Mouse (Mus musculus): ENCODE data around the gene BC049762. TPM values are rescaled to one million over a fixed set of nuclear protein-coding genes. Genes with fewer than 3 reads are reported as not detected.

The BC049762 gene
- polyA plus RNA-seq, 1 experiment from 2014 or later: 0.64 TPM

DNA sequence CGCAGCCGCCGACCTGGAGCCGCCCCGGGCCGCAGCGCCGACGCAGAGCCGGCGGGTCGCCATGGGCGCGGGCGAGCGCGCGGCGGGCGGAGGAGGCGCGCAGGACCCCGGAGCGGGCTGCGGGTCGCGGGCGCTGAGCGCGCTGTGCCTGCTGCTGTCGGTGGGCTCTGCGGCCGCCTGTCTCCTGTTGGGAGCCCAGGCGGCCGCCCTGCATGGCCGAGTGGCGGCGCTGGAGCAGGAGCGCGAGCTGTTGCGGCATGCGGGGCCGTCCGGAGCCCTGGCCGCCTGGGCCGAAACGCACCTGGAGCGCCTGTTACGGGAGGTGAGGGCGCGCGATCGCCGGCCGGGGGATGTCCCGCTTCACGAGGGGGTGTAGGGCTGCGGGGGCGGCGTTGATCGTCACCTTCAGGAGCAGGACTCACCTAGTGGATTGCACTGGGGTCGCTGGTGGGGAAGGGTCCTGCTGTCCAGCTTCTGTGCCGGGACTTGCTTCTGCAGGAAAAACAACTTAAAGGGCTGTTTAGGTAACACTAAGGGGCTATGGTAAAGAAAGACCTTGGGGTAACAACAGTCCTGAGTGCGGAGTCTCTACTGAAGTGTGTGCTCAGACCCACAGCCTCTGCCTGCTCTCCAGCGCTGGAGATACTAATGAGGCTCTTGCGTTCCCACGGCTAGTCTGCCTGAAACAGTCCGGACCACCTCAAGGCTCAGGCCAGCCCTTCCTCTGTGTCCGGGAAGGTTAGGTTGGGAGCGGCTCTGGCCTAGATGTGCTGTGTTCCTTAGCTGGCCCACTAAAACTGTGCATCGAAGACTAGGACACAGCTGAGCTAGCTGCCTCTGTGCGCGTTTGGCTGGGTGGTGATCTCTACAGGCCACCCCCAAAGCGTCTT is 27.5 kb upstream of the BC049762 start:
- H3K9me3 ChIP-seq (ENCODE audit: control insufficient read depth, low read length): no peaks in the 10 kb centered on the region
- no peaks in the 10 kb centered on the region for H3K27me3 ChIP-seq (replicated peaks; ENCODE audit: control insufficient read depth, insufficient read depth, low read length)
- no peaks in the 10 kb centered on the region; the same call in 1 of the 2 replicates for H3K36me3 ChIP-seq (ENCODE audit: control insufficient read depth, insufficient read depth, low read length)
- WGBS: 2% methylated on average over 50 of the region's 74 CpGs
- peak overlapping the region; percentile 60 for H3K9ac ChIP-seq (ENCODE audit: low read length)
- peak overlapping the region; percentile 10; the same call in 1 of the 2 replicates for H3K27ac ChIP-seq (ENCODE audit: low read depth)
- H3K4me3 ChIP-seq (ENCODE audit: low read depth, low read length): peak overlapping the region; percentile 64
- DNase-seq (ENCODE audit: low spot score): peak; percentile 83
- peak; percentile 77 for ATAC-seq (replicated peaks; ENCODE audit: low FRiP score, low TSS enrichment, low read depth)
- H3K4me2 ChIP-seq (ENCODE audit: low read length): peak overlapping the region; percentile 70
- H3K4me1 ChIP-seq (replicated peaks; ENCODE audit: control insufficient read depth, insufficient read depth, low read length): peaks cover 2% of the 10 kb centered on the region; the same call in 1 of the 2 replicates

DNA sequence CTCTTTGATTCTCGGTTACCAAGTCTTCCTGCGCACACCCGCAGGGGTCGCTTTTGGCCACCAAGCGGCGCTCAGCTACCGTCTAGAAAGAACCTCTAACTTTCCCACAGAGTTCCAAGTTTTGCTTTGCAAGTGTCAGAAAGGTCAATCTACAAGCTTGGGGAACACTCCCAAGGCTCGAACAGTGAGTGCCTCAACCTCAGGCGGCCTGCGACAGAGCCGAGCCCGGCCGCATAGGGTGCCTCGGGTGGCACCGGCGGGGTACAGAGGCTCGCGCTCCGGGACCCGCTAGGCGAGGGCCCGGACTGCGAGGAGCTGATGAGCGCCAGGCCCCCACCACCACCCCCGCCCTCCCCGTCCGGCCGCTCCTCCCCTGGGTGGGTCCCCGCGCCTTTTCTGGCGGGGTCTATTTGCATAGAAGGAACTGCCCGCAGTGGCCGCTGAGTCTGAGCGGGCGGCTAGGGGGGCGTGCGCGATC is 26.8 kb upstream of the BC049762 start, which contains the start of gene Col23a1:
Gene Col23a1, plus strand, starts transcription at position 357 of the 478 bp plus-strand sequence.
- peaks cover 4% of the 10 kb centered on the region; the same call in 1 of the 2 replicates for H3K36me3 ChIP-seq (ENCODE audit: control insufficient read depth, insufficient read depth, low read length)
- no peaks in the 10 kb centered on the region for H3K9me3 ChIP-seq (ENCODE audit: control insufficient read depth, low read length)
- 0% methylated on average over 28 of the region's 38 CpGs for WGBS
- H3K27me3 ChIP-seq (replicated peaks; ENCODE audit: control insufficient read depth, insufficient read depth, low read length): no peaks in the 10 kb centered on the region
- DNase-seq (ENCODE audit: low spot score): peak; percentile 92
- peak within 1 kb of the TSS; percentile 60 for H3K9ac ChIP-seq (ENCODE audit: low read length)
- H3K27ac ChIP-seq (ENCODE audit: low read depth): peak within 1 kb of the TSS; percentile 39
- ATAC-seq (replicated peaks; ENCODE audit: low FRiP score, low TSS enrichment, low read depth): peak; percentile 89
- H3K4me1 ChIP-seq (replicated peaks; ENCODE audit: control insufficient read depth, insufficient read depth, low read length): peaks cover 2% of the 10 kb centered on the region; the same call in 1 of the 2 replicates
- H3K4me2 ChIP-seq (ENCODE audit: low read length): peak within 1 kb of the TSS; percentile 70
- H3K4me3 ChIP-seq (ENCODE audit: low read depth, low read length): peak within 1 kb of the TSS; percentile 64

DNA sequence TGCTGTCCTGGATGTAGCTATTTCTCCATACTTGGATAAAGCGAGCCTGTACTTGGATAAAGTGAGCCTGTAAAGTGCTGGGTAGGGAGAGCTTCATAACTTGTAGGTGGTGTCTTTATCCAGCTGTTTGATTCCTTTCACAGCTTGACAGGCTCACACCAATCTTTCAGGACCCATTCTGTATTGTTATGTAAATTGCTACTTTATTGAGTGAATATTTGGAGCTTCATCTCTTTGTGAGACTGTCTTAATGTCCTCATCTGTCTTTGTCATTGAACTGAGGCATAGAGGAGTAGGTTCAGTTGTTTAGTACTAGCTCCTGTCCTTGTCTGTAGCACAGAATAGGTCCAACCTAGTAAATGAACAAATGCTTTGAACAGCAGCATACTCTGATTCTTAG is 11.6 kb upstream of the BC049762 start:
- DNase-seq (ENCODE audit: low spot score): no peak
- Histone ChIP-seq H3K36me3 (ENCODE audit: control insufficient read depth, insufficient read depth, low read length) (peaks cover 86% of the 10 kb centered on the region), H3K4me3 (ENCODE audit: low read depth, low read length) (no peak overlapping the region), H3K9ac (ENCODE audit: low read length) (no peak overlapping the region), H3K27ac (ENCODE audit: low read depth) (no peak overlapping the region), H3K4me1 (replicated peaks; ENCODE audit: control insufficient read depth, insufficient read depth, low read length) (no peaks in the 10 kb centered on the region), H3K27me3 (replicated peaks; ENCODE audit: control insufficient read depth, insufficient read depth, low read length) (no peaks in the 10 kb centered on the region), H3K9me3 (ENCODE audit: control insufficient read depth, low read length) (no peaks in the 10 kb centered on the region), H3K4me2 (ENCODE audit: low read length) (no peak overlapping the region)
- no peak for ATAC-seq (replicated peaks; ENCODE audit: low FRiP score, low TSS enrichment, low read depth)
- 84% methylated on average over 1 of the region's 1 CpGs for WGBS

DNA sequence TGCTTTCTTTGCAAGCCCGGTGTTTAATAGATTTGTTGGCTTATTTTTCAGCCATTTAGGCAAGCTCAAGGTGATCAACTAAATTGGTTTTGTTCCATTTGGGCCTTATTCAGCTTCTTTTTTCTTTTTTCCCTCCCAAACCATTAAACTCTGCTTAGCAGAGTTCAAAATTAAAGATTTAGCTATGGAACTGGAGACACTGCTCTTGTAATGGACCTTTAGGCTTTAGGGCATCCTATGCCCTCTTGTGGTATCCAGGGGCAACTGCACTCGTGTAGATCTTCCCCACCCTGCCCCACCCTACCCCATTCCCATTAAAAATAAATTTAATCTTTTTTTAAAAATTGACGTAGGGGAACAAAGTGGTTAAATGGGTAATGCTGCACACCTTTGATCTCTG is 2.5 kb upstream of the BC049762 start:
- Histone ChIP-seq H3K4me3 (ENCODE audit: low read depth, low read length) (no peak overlapping the region), H3K9ac (ENCODE audit: low read length) (no peak overlapping the region), H3K9me3 (ENCODE audit: control insufficient read depth, low read length) (no peaks in the 10 kb centered on the region), H3K27me3 (replicated peaks; ENCODE audit: control insufficient read depth, insufficient read depth, low read length) (no peaks in the 10 kb centered on the region), H3K4me2 (ENCODE audit: low read length) (peak overlapping the region; percentile 68), H3K36me3 (ENCODE audit: control insufficient read depth, insufficient read depth, low read length) (peaks cover 27% of the 10 kb centered on the region), H3K4me1 (replicated peaks; ENCODE audit: control insufficient read depth, insufficient read depth, low read length) (peaks cover 20% of the 10 kb centered on the region), H3K27ac (ENCODE audit: low read depth) (no peak overlapping the region)
- DNase-seq (ENCODE audit: low spot score): no peak
- ATAC-seq (replicated peaks; ENCODE audit: low FRiP score, low TSS enrichment, low read depth): no peak
- WGBS: 55% methylated on average over 3 of the region's 3 CpGs

DNA sequence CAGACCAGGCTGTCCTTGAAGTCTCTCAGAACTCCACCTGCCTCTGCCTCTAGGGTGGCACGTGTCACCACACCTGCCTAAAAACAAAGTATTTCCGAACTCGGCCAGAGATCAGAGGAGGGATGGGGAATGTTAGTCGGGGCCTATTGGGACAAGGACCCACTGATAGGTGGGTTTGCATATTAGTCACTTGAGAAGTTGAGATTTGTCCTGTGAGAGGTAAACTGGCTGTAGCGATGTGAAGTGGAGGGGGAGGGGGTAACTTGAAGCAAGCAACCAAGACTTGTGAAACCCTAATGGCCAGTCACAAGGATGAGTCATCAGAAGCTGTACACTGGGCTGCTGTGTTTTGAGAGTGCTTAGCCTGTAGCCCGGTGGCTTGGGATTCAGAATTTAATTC is 1.5 kb upstream of the BC049762 start:
- 15% methylated on average over 6 of the region's 6 CpGs for WGBS
- H3K27ac ChIP-seq (ENCODE audit: low read depth): no peak overlapping the region

DNA sequence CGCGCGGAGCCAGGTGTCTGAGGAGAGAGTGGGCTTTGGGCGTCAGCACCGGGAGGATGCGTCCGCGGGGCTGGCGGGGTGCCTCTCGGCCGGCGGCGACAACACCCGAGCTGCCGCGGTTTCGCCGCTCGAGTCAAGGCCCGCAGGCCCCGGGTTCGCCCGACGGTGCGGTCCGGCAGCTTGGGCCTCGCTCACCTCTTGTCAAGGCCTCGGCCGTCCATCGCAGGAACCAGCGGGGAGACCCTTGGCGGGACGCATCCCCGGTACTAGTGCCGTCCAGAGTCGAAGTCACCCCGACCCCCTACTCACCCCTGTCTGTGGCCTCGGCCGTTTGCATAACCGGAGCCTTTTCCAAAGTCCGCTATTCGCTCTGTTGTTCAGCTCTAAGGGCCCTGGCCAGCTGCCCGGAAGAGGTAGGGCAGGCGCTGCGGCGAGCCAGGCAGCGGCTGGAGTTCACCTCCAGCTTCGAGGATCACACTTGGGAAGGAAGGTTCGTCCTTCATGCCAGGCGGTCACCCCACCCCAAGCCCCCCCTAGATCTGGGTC is 513 bp upstream of the BC049762 start:
- WGBS: 0% methylated on average over 49 of the region's 50 CpGs
- DNase-seq (ENCODE audit: low spot score) (peak; percentile 87), ATAC-seq (replicated peaks; ENCODE audit: low FRiP score, low TSS enrichment, low read depth) (peak; percentile 60)
- H3K9ac ChIP-seq (ENCODE audit: low read length): peak overlapping the region; percentile 97
- peak overlapping the region; percentile 68 for H3K4me2 ChIP-seq (ENCODE audit: low read length)
- peaks cover 14% of the 10 kb centered on the region for H3K36me3 ChIP-seq (ENCODE audit: control insufficient read depth, insufficient read depth, low read length)
- peak overlapping the region; percentile 93 for H3K27ac ChIP-seq (ENCODE audit: low read depth)
- no peaks in the 10 kb centered on the region for H3K27me3 ChIP-seq (replicated peaks; ENCODE audit: control insufficient read depth, insufficient read depth, low read length)
- H3K9me3 ChIP-seq (ENCODE audit: control insufficient read depth, low read length): no peaks in the 10 kb centered on the region
- H3K4me1 ChIP-seq (replicated peaks; ENCODE audit: control insufficient read depth, insufficient read depth, low read length): peaks cover 20% of the 10 kb centered on the region
- H3K4me3 ChIP-seq (ENCODE audit: low read depth, low read length): peak overlapping the region; percentile 98

More for the DNA sequence above, 1.5 kb upstream of the BC049762 start:
- peaks cover 21% of the 10 kb centered on the region for H3K36me3 ChIP-seq (ENCODE audit: control insufficient read depth, insufficient read depth, low read length)
- peaks cover 20% of the 10 kb centered on the region for H3K4me1 ChIP-seq (replicated peaks; ENCODE audit: control insufficient read depth, insufficient read depth, low read length)
- peak overlapping the region; percentile 68 for H3K4me2 ChIP-seq (ENCODE audit: low read length)
- ATAC-seq (replicated peaks; ENCODE audit: low FRiP score, low TSS enrichment, low read depth) (no peak; the same call in 1 of the 2 replicates), DNase-seq (ENCODE audit: low spot score) (peak; percentile 60)
- no peaks in the 10 kb centered on the region for H3K9me3 ChIP-seq (ENCODE audit: control insufficient read depth, low read length)
- peak overlapping the region; percentile 98 for H3K4me3 ChIP-seq (ENCODE audit: low read depth, low read length)
- H3K27me3 ChIP-seq (replicated peaks; ENCODE audit: control insufficient read depth, insufficient read depth, low read length): no peaks in the 10 kb centered on the region
- peak overlapping the region; percentile 97 for H3K9ac ChIP-seq (ENCODE audit: low read length)

DNA sequence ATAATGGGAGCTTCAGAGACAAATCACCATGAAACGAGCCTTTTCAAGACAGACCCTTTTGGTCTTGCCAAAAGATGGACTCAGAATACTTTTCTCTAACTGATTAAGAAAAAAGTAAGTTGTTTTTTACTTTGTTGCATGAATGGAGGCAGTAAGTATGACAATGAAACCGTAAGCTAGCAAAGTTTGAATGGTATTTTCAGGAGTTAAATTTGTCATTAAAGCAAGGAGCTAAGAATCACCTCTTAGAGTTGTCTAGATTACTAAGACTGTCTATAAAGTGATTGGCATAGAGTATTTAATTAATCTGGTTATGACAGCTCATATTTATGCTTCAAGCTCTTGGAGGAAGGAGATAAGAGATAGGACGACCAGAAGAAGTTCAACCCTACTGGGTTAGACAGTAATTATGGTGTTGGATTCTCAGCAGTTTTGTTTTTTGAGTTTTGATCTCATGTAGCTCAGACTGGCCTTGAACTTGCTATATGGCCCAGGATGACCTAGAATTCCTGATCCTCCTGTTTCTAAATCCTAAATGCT is 1.1 kb downstream of the BC049762 start, which contains the start of gene Clk4:
Gene Clk4, plus strand, starts transcription at position 51 of the 540 bp plus-strand sequence.
- ATAC-seq (replicated peaks; ENCODE audit: low FRiP score, low TSS enrichment, low read depth): no peak
- Histone ChIP-seq H3K36me3 (ENCODE audit: control insufficient read depth, insufficient read depth, low read length) (peaks cover under 1% of the 10 kb centered on the region), H3K4me1 (replicated peaks; ENCODE audit: control insufficient read depth, insufficient read depth, low read length) (peaks cover 20% of the 10 kb centered on the region), H3K9me3 (ENCODE audit: control insufficient read depth, low read length) (no peaks in the 10 kb centered on the region), H3K9ac (ENCODE audit: low read length) (peak within 1 kb of the TSS; percentile 97), H3K27ac (ENCODE audit: low read depth) (peak within 1 kb of the TSS; percentile 93), H3K4me3 (ENCODE audit: low read depth, low read length) (peak within 1 kb of the TSS; percentile 98), H3K4me2 (ENCODE audit: low read length) (peak within 1 kb of the TSS; percentile 68), H3K27me3 (replicated peaks; ENCODE audit: control insufficient read depth, insufficient read depth, low read length) (no peaks in the 10 kb centered on the region)
- DNase-seq (ENCODE audit: low spot score): no peak
- WGBS: 73% methylated on average over 3 of the region's 3 CpGs

DNA sequence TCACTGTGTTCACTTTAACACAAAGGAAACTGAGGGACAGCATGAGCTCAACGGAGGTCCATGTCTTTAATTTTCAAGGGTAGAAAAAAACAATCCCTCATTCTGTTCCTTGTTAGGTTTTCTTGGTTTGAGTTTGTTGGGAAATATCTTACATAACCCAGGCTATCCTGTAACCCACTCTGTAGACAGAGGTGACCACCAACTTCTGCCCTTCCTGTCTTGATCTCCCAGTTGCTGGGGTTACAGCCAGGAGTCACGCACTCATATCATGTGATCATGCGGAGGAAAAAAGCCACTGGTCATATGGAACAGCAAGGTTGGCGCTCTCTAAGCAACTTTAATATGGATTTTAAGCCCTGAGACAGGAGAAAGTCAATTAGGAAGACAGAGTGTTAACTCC is 5.8 kb downstream of the BC049762 start:
- Histone ChIP-seq H3K27me3 (replicated peaks; ENCODE audit: control insufficient read depth, insufficient read depth, low read length) (no peaks in the 10 kb centered on the region), H3K36me3 (ENCODE audit: control insufficient read depth, insufficient read depth, low read length) (no peaks in the 10 kb centered on the region), H3K9me3 (ENCODE audit: control insufficient read depth, low read length) (no peaks in the 10 kb centered on the region), H3K4me1 (replicated peaks; ENCODE audit: control insufficient read depth, insufficient read depth, low read length) (no peaks in the 10 kb centered on the region), H3K4me2 (ENCODE audit: low read length) (no peak overlapping the region), H3K9ac (ENCODE audit: low read length) (no peak overlapping the region), H3K4me3 (ENCODE audit: low read depth, low read length) (no peak overlapping the region), H3K27ac (ENCODE audit: low read depth) (no peak overlapping the region)
- 92% methylated on average over 4 of the region's 4 CpGs for WGBS
- no peak for DNase-seq (ENCODE audit: low spot score)
- no peak for ATAC-seq (replicated peaks; ENCODE audit: low FRiP score, low TSS enrichment, low read depth)

Measured in intestine, embryonic 14.5 days (tissue).